Mouse (Mus musculus) kidney, postnatal 25 days (tissue): ENCODE measurements at regions not wholly inside any gene's neighbourhood (a gene's known extent, or its start where the extent isn't known, plus 50 kb on each side); places are given as distances from the start of the nearest gene placed in this dataset.
A peak's percentile ranks its signal among the peaks of the same experiment; 100 is the strongest.
"Not testable (repeated sequence)": the region's sequence is repeated elsewhere in the genome, so short reads cannot be mapped to it uniquely, and the experiment has no call there.

Experiments
- DNase-seq, 2 experiments: peaks; one replicate each; pipeline ENCODE4 v3.0.0; 2021; ENCODE audit warnings: mixed read lengths in 2 of 2

DNA sequence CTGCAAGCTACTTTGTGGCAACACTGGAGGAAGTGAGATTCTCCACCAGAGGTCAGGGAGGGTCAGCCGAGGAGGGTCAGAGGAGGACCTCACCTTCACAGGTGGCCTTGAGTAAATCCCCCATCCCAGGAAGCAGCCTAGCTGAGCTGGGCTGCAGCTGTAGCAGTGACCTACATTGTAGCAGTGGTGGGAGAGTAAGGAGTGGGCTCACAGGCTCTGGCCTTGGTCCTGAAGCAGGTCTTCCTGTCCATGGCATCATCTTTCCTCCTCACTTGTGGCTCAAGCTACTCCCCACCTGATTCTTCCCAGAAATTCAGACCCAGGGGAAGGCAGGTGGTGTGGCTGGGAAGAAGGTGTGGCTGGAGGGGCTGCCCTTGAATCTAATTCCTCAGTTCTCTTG lies 84.3 kb downstream of the 1810013L24Rik start:
- DNase-seq, result not testable (repeated sequence)

GRCm38 (mm10) chr16:8916091-8916490 lies 86.2 kb downstream of the 1810013L24Rik start:
- DNase-seq, result no peak

DNA sequence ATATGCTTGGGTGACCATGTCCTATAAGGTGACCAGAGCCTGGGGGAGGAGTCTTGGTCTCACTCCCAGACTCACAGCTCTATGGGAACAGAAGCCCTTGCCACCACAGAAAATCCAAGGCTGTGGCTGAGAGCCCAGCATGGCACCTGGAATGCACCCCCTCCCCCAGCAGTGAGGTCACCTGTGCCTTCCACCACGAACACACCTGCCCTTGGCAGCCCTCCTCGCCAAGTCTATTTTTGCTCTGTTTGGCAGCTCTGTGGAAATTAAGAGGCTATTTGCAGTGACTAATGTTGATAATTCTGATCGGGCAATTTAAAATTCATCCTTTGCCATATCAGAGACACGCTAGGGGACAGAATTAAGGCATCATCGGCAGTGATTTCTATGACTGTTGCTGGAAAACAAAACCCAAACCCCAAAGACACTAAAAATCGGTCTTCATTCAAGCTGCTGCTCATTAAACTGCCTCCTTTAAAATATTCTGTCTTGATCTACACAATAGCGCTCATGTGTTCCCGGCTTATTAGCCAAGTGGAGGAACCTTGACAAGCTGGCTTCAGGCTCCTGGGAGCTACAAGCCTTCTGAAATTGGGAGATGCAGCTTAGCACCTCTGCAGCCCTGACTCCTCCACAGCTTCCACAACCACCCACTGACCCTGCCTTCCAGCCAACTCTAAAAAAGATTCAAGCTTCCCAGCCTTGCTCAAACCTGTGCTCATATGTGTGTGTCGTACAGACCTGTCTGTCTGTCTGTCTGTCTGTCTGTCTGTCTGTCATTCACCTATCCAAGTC lies 89.0 kb downstream of the 1810013L24Rik start:
- DNase-seq, result no peak

DNA sequence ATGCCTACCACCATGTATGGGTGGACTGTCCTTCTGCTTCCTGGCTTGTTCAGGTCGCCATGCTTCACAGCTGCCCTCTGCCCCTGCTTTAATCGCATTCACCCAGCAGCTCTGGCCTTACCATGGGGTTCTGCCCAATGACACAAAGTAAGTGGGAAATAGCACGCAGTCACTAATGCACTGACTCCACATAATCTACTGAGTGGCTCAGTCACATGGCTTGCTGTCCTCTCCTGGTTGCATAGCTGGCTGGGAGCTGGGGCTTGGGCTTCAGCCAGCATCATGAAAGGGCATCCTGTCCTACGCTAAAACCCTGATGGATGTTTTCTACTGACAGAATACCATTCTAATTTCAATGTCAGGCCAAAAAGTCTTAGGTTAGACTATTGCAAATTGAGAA lies 94.8 kb downstream of the 1810013L24Rik start:
- DNase-seq, result no peak

DNA sequence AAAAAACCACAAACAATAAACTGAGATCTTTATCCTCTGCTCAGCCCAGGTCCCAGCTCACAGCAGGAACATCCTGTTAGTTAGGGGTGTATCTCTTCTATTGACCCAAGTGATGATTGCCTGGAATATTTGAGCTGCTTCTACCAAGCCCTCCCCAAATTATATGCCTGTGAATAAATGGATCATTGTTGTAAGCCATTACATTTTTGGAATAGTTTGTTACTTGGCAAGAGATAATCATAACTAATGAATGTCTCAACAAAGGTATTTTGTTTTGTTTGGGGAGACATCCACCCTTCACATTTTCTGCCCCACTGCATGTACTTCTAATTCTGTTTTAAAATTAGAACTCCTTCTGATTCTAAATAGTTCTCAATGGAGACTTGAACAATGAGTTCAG lies 102.1 kb downstream of the 1810013L24Rik start:
- no peak for DNase-seq

- DNase-seq, result no peak
Measured at GRCm38 (mm10) chr16:8933121-8933520, 103.2 kb downstream of the 1810013L24Rik start.

GRCm38 (mm10) chr16:8936446-8936845 lies 106.5 kb downstream of the 1810013L24Rik start:
- DNase-seq, result no peak

DNA sequence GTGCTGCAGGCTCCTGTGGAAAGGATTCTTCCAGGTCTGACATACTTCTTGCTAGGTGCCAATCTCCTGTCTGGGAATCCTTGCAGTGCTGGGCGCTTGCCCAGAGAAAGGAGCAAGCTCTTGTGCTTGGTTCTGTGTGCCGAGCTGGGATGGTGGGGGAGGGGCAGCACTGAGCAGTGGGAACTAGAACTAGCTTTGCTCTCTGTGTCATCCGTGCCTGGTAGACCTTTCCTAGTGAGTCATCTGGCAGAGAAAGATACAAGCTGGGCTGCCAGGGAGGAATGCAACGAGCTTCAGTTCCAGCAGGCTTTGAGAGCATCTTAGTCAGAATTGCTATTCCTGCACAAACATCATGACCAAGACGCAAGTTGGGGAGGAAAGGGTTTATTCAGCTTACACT lies 108.6 kb downstream of the 1810013L24Rik start:
- no peak for DNase-seq

- no peak for DNase-seq
Measured at GRCm38 (mm10) chr16:8939136-8939535, 109.2 kb downstream of the 1810013L24Rik start.

GRCm38 (mm10) chr16:8944412-8945102 lies 114.7 kb downstream of the 1810013L24Rik start:
- DNase-seq, result no peak

- DNase-seq, result no peak
Measured at GRCm38 (mm10) chr16:8947846-8948245, 117.9 kb downstream of the 1810013L24Rik start.

- no peak for DNase-seq
Measured at GRCm38 (mm10) chr16:8951156-8951899, 121.4 kb downstream of the 1810013L24Rik start.

- no peak for DNase-seq
Measured at GRCm38 (mm10) chr16:8961739-8962138, 131.8 kb downstream of the 1810013L24Rik start.

- DNase-seq, result no peak
Measured at GRCm38 (mm10) chr16:8993521-8994250, 163.8 kb downstream of the 1810013L24Rik start.

- DNase-seq, result no peak
Measured at GRCm38 (mm10) chr16:8994521-8994920, 164.6 kb downstream of the 1810013L24Rik start.

DNA sequence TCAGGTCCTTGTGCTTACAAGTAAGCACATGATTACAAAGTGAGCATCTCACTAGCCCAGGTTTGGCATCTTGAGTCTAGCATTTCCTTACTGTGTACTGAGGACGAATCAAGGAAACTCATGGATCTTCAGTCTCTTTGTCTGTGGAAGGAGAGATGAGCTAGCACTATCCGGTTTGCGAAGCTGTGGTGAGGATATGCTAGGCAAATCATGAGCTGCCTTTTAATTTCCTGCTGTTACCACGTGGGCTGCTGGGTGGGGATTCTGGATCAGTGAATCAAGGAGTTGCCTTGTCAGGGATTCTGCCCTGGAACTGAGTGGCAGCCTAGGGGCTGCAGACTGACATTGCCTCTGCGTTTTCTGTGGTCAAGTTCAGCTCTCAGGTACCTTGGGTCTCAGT lies 167.3 kb downstream of the 1810013L24Rik start:
- DNase-seq, result no peak

GRCm38 (mm10) chr16:9004012-9004411 lies 174.1 kb downstream of the 1810013L24Rik start:
- DNase-seq, result no peak

DNA sequence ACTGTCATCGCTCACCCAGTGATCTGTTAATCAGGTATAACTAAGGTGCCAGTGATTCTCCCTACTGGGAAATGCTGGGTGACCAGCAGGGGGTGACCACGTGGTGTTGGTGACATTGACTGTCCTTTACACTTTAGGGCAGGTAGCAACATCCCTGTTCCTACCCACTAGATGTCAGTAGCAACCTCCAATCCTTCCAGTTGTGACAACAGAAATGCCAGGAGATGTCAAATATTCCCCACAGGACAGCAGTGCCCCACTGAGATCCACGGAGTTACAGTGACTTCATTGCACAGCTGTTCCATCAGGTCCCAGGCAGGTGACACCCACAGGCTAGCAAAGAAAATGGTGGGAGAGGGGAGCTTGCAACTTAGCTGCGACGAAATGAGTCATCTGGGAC lies 176.0 kb downstream of the 1810013L24Rik start:
- DNase-seq, result no peak

DNA sequence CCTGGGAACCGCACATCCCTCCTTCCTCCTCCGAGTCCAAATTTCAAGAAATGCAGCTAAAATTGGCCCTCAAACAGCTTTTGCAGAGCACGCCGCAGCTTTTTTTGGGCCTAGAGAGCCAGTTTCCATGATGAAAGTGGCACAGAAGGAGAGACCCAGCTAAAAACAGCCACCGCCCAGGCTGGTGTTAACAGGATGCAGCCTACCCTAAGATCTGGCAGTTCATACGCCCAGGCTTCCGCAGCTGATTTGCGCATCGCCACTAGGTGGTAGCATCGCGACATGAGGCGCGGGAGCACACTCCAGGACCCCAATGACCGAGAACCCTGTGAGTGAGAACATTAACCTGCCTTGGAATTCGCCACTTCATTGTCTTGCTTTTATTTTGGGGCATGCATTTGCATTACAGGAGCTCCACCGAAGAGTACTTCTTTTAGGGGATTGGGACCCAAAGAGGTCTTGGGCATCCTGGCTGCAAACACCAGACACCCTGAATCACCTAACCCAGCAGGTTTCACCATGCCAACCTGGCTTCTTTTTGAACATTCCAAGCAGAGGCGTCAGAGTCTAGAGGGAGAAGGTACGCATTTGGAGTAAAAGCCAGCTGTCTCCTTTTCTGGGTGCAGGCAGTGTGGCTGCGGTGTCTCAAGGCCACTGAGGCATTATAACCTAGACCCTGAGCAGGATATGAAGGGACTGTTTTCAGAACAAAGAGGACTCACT lies 179.6 kb downstream of the 1810013L24Rik start:
- DNase-seq, result peak; percentile 75 to 78

- DNase-seq, result no peak
Measured at GRCm38 (mm10) chr16:9011077-9011476, 181.2 kb downstream of the 1810013L24Rik start.

DNA sequence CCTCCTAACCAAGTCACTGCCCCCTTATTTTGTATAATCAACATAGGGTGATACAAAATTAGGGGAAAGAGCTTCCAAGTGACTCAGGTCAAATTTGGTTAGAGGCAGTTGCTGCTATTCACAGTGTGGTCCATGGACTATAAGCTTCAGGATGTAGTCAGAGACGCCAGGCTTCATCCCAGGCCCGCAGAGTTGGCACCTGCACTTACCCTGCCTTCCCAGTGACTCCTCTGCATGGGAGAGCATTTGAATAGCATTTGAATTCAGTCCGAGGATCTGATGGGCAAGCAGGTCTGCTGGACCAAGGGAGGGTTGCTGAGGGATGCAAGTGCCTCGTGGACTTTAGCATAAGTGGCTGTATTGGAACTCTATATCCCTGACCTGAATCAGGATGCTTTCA lies 181.8 kb downstream of the 1810013L24Rik start:
- no peak for DNase-seq
